Mouse (Mus musculus): ENCODE measurements at regions not wholly inside any gene's neighbourhood (a gene's known extent, or its start where the extent isn't known, plus 50 kb on each side); places are given as distances from the start of the nearest gene placed in this dataset.

DNA sequence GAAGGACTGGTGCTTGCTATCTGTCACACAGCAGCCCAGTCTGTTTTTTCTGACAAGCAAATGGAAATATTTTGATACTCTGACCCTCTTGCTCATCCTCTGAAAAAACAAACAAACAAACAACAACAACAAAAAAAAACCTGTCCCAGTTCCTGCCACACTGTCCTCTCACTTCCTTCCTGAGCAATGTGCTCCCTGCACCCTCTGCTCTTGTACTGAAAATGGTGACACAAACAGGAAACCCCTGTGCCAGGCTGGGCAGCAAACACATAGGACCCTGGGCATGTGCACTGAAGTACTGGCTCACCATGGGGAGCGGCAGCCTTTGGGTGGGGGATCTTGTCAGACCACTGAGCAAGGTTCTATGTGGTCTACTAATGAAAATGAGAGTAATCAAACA is 76.2 kb downstream of the Kctd12 start:
- Histone ChIP-seq H3K27me3 (no peaks in the 10 kb centered on the region), H3K27ac (no peak overlapping the region), H3K9me3 (no peaks in the 10 kb centered on the region), H3K4me1 (replicated peaks) (peaks cover 3% of the 10 kb centered on the region), H3K4me3 (replicated peaks) (no peak overlapping the region), H3K36me3 (no peaks in the 10 kb centered on the region), H3K9ac (replicated peaks) (no peak overlapping the region), H3K4me2 (no peak overlapping the region)
- WGBS, result 94% methylated on average over 1 of the region's 1 CpGs
- ATAC-seq (ENCODE audit: insufficient number of reproducible peaks, insufficient read depth, low FRiP score, low TSS enrichment, low read depth), result no peak

DNA sequence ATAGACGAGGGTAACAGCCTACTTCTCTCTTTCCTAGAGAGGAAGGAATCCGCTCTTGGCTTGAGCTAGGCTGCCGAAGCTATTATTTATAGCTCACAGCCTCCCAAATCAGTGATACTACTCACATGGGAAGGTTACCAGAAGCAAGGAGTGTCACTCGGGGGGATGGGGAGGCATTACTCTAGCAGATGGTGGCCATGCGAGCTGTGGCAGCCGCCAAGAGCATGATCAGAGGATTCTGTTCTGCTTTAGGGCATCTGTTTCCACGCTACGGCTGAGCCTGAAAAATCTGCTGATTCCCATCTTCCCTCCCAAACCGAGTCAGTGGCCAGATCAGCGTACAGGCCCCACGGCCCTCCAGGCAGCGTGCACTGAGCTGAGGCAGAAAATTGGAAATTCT is 79.5 kb downstream of the Kctd12 start:
- peaks cover 3% of the 10 kb centered on the region for H3K4me1 ChIP-seq (replicated peaks)
- H3K27me3 ChIP-seq, result no peaks in the 10 kb centered on the region
- H3K9ac ChIP-seq (replicated peaks), result no peak overlapping the region
- H3K4me2 ChIP-seq, result peak overlapping the region; percentile 26; the same call in 1 of the 2 replicates
- ATAC-seq (ENCODE audit: insufficient number of reproducible peaks, insufficient read depth, low FRiP score, low TSS enrichment, low read depth), result no peak
- peak overlapping the region; percentile 4; the same call in 1 of the 2 replicates for H3K27ac ChIP-seq
- H3K9me3 ChIP-seq, result no peaks in the 10 kb centered on the region
- H3K36me3 ChIP-seq, result no peaks in the 10 kb centered on the region
- WGBS, result 21% methylated on average over 12 of the region's 12 CpGs
- H3K4me3 ChIP-seq (replicated peaks), result no peak overlapping the region

DNA sequence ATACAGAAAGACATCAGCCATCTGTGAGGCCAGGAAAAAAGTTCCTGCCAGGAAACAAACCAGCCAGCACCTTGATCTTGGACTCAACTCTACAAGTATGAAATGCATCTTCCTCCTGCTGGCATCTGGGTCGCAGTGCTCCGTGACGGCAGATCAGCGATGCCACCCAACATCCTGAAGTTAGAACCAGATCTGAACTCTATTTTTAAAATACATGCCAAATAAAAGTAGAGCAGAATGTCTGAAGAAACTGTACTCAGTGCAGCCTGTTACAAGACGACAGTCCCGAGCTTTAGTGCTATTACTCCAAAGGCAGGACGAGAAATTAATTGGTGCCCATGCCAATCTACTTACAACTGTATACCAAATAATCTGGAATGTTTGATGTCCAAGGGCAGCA is 80.2 kb downstream of the Kctd12 start:
- Histone ChIP-seq H3K9ac (replicated peaks) (no peak overlapping the region), H3K27me3 (no peaks in the 10 kb centered on the region), H3K36me3 (no peaks in the 10 kb centered on the region), H3K4me3 (replicated peaks) (no peak overlapping the region), H3K27ac (no peak overlapping the region), H3K4me2 (no peak overlapping the region), H3K9me3 (no peaks in the 10 kb centered on the region), H3K4me1 (replicated peaks) (peaks cover 3% of the 10 kb centered on the region)
- 91% methylated on average over 7 of the region's 7 CpGs for WGBS
- ATAC-seq (ENCODE audit: insufficient number of reproducible peaks, insufficient read depth, low FRiP score, low TSS enrichment, low read depth), result no peak

DNA sequence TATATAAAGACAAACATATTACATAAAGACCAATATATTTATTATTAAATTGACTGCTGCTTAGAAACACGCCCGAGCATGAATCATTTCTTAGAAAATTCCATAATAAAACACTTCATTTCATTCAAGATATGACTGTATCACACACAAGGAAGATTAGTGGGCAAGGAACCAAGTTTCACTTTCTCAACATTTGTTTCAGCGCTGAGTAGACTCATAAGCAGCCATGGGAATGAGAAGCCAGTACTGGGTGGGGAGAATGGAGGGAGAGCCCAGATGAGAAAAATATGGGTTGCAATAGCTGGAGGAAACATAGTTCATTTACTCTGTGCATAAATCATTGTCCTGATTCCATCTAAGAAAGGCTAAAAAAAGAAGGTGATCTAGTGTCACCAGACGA is 84.0 kb downstream of the Kctd12 start:
- Histone ChIP-seq H3K9ac (replicated peaks) (no peak overlapping the region), H3K4me1 (replicated peaks) (peaks cover 3% of the 10 kb centered on the region), H3K9me3 (no peaks in the 10 kb centered on the region), H3K27ac (no peak overlapping the region), H3K4me2 (no peak overlapping the region), H3K36me3 (no peaks in the 10 kb centered on the region), H3K27me3 (no peaks in the 10 kb centered on the region), H3K4me3 (replicated peaks) (no peak overlapping the region)
- 88% methylated on average over 4 of the region's 4 CpGs for WGBS
- no peak for ATAC-seq (ENCODE audit: insufficient number of reproducible peaks, insufficient read depth, low FRiP score, low TSS enrichment, low read depth)

DNA sequence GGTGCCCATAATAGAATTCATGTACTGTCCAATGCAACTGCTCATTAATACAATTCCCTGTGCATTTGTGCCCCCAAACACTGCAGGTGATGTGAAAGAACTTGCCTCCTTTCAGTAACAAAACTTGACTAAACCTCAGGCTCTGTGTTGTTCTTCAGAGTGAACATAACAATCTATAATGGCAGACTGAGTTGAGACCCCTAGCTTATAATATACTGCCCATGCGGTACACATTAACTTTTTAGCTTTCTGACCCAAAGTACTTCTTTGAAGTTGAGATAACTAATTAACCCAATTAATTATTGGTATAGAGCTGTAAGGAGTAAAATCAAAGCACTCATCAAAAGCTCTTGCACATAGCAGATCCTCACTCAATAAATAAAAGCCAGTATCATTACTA is 85.4 kb downstream of the Kctd12 start:
- no peak for ATAC-seq (ENCODE audit: insufficient number of reproducible peaks, insufficient read depth, low FRiP score, low TSS enrichment, low read depth)
- H3K4me1 ChIP-seq (replicated peaks), result no peaks in the 10 kb centered on the region
- H3K36me3 ChIP-seq, result no peaks in the 10 kb centered on the region
- WGBS, result 49% methylated on average over 1 of the region's 1 CpGs
- no peak overlapping the region for H3K4me2 ChIP-seq
- H3K9ac ChIP-seq (replicated peaks), result no peak overlapping the region
- H3K4me3 ChIP-seq (replicated peaks), result no peak overlapping the region
- no peak overlapping the region for H3K27ac ChIP-seq
- H3K27me3 ChIP-seq, result no peaks in the 10 kb centered on the region
- H3K9me3 ChIP-seq, result no peaks in the 10 kb centered on the region

DNA sequence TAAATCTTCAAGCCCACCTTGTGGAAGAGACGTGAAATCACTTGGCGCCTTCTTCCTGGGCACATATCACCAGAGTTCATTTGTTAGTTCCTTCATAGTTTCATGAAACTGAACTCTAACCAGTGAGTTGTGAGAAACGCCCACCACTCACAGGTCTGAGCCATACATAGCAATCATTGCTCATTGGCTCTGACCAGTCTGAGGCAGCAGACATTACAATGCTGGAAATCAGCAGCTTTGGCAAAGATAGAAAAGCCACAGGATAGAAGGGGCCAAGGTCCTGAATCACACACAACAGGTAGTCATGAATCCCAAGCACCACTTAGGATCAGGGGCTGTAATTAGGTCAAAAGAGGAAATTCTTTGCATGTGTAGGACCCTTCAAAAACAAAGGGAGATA is 85.9 kb downstream of the Kctd12 start:
- Histone ChIP-seq H3K27me3 (no peaks in the 10 kb centered on the region), H3K4me3 (replicated peaks) (no peak overlapping the region), H3K27ac (no peak overlapping the region), H3K9me3 (no peaks in the 10 kb centered on the region), H3K36me3 (no peaks in the 10 kb centered on the region), H3K4me2 (no peak overlapping the region), H3K4me1 (replicated peaks) (no peaks in the 10 kb centered on the region), H3K9ac (replicated peaks) (no peak overlapping the region)
- 77% methylated on average over 3 of the region's 3 CpGs for WGBS
- ATAC-seq (ENCODE audit: insufficient number of reproducible peaks, insufficient read depth, low FRiP score, low TSS enrichment, low read depth), result no peak

DNA sequence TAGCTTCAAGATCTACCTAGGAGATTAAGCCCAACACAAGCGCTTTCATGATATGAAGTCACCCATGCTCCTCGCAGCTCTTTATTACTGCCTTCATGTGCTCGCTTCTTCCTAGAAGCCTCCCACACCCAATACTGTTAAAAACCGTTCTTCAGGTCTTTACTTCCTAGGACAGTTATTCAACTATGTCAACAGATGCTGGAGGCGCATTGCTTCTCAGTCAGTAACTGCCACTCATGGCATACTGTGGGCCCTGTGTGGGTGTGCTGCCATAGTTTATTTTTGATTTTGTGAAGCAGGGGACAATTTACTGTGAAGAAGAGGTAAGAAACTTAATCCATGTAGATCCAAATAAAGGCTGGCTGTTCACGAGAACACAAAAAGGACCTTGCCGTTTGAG is 89.2 kb downstream of the Kctd12 start:
- Histone ChIP-seq H3K9me3 (no peaks in the 10 kb centered on the region), H3K4me2 (no peak overlapping the region), H3K9ac (replicated peaks) (no peak overlapping the region), H3K36me3 (no peaks in the 10 kb centered on the region), H3K4me1 (replicated peaks) (no peaks in the 10 kb centered on the region), H3K27ac (no peak overlapping the region), H3K4me3 (replicated peaks) (no peak overlapping the region), H3K27me3 (no peaks in the 10 kb centered on the region)
- ATAC-seq (ENCODE audit: insufficient number of reproducible peaks, insufficient read depth, low FRiP score, low TSS enrichment, low read depth), result no peak
- 94% methylated on average over 7 of the region's 7 CpGs for WGBS

DNA sequence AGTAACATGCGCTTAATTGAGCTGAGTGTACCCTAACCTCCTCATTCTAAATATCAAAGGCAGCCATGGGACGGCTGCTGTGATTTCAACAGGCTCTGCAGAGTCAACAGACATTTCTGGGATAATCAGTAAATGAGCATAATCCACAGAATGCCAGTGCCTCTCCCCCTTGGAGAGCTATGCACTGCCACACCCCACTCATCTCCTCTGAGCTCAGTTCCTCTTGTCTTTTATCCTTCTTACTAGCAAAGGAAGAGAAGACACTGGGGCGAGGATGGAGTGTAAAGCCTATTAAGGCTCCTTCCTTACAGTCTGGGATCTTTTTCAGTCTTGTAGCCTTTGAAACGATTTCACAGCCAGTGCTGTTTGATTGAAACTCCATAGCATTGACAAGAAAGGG is 90.9 kb downstream of the Kctd12 start:
- no peak for ATAC-seq (ENCODE audit: insufficient number of reproducible peaks, insufficient read depth, low FRiP score, low TSS enrichment, low read depth)
- no peaks in the 10 kb centered on the region for H3K36me3 ChIP-seq
- no peaks in the 10 kb centered on the region for H3K27me3 ChIP-seq
- no peak overlapping the region for H3K4me3 ChIP-seq (replicated peaks)
- no peak overlapping the region for H3K27ac ChIP-seq
- no peaks in the 10 kb centered on the region for H3K4me1 ChIP-seq (replicated peaks)
- no peak overlapping the region for H3K4me2 ChIP-seq
- H3K9ac ChIP-seq (replicated peaks), result no peak overlapping the region
- H3K9me3 ChIP-seq, result no peaks in the 10 kb centered on the region
- 56% methylated on average over 4 of the region's 4 CpGs for WGBS

DNA sequence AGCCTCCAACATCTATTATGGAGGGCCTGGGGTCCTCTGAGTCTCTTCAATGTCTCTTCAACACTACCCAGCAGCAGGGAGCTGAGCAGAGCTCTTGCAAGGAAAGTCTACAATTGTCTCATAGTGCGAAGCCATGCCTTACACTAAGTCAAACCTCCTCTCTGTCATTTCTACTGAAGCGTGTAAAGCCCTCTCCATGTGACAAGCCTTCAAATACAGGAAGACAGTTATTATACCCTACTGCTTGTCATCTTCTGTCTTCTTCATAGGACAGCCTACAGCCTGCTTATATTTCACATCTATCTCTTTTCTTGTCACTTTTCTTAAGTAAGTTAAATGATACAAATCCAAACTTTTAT is 97.2 kb downstream of the Kctd12 start:
- H3K4me3 ChIP-seq (replicated peaks), result no peak overlapping the region
- WGBS, result 92% methylated on average over 2 of the region's 2 CpGs
- peaks cover 10% of the 10 kb centered on the region; the same call in 1 of the 2 replicates for H3K4me1 ChIP-seq (replicated peaks)
- no peak for ATAC-seq (ENCODE audit: insufficient number of reproducible peaks, insufficient read depth, low FRiP score, low TSS enrichment, low read depth)
- H3K27me3 ChIP-seq, result no peaks in the 10 kb centered on the region
- H3K9me3 ChIP-seq, result no peaks in the 10 kb centered on the region
- H3K27ac ChIP-seq, result no peak overlapping the region
- H3K9ac ChIP-seq (replicated peaks), result no peak overlapping the region
- H3K4me2 ChIP-seq, result no peak overlapping the region
- no peaks in the 10 kb centered on the region for H3K36me3 ChIP-seq

DNA sequence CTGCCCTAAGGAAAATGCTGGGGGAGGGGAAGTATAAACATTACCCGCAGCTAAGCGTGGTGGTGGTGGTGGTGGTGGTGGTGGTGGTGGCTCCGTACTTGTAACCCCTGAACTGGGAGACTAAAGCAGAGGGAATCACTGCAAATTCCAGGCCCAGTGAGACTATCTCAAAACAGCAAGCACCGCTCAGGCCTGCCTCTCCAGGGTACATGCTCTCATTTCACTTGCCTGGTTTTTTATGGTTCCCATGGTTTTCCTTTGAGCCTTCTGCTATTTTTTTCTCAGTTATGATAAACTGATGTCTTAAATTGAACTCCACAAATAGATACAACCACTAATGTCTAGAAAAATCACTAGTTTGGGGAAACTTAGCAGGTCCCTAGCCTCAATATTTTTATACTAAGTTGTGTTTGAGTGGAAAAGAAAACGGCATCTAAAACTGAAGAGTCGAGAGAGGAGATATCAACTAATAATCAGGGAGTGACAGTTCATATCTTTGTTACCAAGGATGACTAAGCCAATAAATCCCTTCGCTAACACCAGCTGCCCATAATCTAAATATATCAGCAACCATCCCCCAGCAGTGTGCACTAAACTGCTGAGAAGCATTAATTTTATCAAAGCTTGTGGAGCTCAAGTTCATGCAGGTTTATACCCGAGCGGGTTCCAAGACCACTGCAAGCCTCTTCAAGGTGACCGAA is 97.7 kb downstream of the Kctd12 start:
- no peak for ATAC-seq (ENCODE audit: insufficient number of reproducible peaks, insufficient read depth, low FRiP score, low TSS enrichment, low read depth)
- Histone ChIP-seq H3K9ac (replicated peaks) (no peak overlapping the region), H3K27ac (no peak overlapping the region), H3K4me2 (no peak overlapping the region), H3K9me3 (no peaks in the 10 kb centered on the region), H3K36me3 (no peaks in the 10 kb centered on the region), H3K27me3 (no peaks in the 10 kb centered on the region), H3K4me3 (replicated peaks) (no peak overlapping the region), H3K4me1 (replicated peaks) (peaks cover 10% of the 10 kb centered on the region; the same call in 1 of the 2 replicates)
- WGBS, result 90% methylated on average over 10 of the region's 10 CpGs

DNA sequence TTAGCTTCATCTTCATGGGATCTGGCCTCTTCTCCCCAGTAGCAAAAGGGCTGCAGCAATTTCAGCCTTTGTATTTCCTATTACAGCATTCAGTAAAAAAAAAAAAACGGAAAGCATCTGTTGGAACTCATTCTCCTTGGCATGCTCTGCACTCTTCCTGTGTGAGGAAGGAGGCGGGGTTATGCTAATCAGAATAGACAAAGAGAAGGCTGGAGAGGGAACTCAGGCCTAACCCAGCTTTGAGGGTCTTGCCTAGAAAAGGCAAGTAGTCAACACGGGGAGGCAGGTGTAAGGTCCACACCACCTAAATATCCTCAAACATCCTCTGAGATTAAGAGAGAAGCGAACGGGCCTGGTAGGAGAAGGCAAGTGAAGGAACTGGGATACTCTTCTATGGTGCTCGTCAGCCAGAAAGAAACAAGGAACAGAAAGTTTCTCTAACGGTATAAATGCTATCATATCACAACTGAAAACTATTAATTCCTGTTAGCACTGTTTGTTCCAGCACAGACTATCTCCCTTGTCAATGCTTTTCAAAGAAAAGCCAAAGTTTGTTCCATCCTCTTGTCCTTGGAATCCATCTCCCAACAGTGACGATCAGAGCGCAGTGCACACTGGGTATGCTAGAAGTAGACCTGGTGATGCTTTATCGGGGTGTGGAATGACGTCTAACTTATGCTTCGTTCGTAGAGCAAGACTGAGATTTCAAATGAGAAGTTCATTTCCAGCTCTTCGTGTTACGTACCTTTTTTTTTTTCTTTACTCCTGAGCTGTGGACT is 98.9 kb downstream of the Kctd12 start:
- no peaks in the 10 kb centered on the region for H3K9me3 ChIP-seq
- H3K36me3 ChIP-seq, result no peaks in the 10 kb centered on the region
- H3K27ac ChIP-seq, result no peak overlapping the region
- H3K27me3 ChIP-seq, result no peaks in the 10 kb centered on the region
- H3K9ac ChIP-seq (replicated peaks), result no peak overlapping the region
- no peak overlapping the region for H3K4me3 ChIP-seq (replicated peaks)
- no peak for ATAC-seq (ENCODE audit: insufficient number of reproducible peaks, insufficient read depth, low FRiP score, low TSS enrichment, low read depth)
- H3K4me1 ChIP-seq (replicated peaks), result peaks cover 10% of the 10 kb centered on the region; the same call in 1 of the 2 replicates
- 85% methylated on average over 15 of the region's 15 CpGs for WGBS
- H3K4me2 ChIP-seq, result no peak overlapping the region

DNA sequence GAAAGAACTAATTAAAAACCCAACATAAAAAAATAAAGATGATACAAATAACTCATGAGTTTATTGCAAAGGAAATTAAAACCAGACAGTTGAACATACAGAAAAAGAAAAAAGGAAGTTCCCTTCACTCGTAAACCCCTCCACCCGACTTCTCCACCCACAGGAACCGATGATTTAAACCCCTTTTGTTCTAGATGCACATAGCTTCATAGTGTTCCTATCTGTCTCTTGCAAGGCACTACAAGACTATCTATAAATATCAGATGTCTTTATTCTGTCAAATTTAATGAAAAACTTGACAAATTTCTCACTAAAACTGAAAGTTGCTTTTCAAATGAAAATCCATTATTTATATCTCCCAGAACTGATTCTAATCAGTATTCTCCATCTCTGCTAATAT is 100.2 kb downstream of the Kctd12 start:
- Histone ChIP-seq H3K4me1 (replicated peaks) (peaks cover 10% of the 10 kb centered on the region; the same call in 1 of the 2 replicates), H3K27me3 (no peaks in the 10 kb centered on the region), H3K4me3 (replicated peaks) (no peak overlapping the region), H3K27ac (no peak overlapping the region), H3K9me3 (no peaks in the 10 kb centered on the region), H3K4me2 (no peak overlapping the region), H3K36me3 (no peaks in the 10 kb centered on the region), H3K9ac (replicated peaks) (no peak overlapping the region)
- 79% methylated on average over 3 of the region's 3 CpGs for WGBS
- no peak for ATAC-seq (ENCODE audit: insufficient number of reproducible peaks, insufficient read depth, low FRiP score, low TSS enrichment, low read depth)

Measured in limb, embryonic 12.5 days (tissue).